Mouse (Mus musculus) E14TG2a.4 (cell line): ENCODE data around the gene Cux2.

Experiments
- H3K27me3 ChIP-seq: 2 replicates; pipeline ENCODE4 v1.6.1; 2014; ENCODE audit warnings: low read length, control low read depth; ENCODE audit not compliant: insufficient read depth
- H3K36me3 ChIP-seq: 2 replicates; pipeline ENCODE4 v1.6.1; 2014; ENCODE audit warnings: low read length, control low read depth; ENCODE audit not compliant: insufficient read depth
- H3K4me1 ChIP-seq: replicated peaks from 2 replicates; pipeline ENCODE4 v1.6.1; 2014; ENCODE audit warnings: low read depth, low read length, control low read depth
- H3K4me3 ChIP-seq: replicated peaks from 2 replicates; pipeline ENCODE4 v1.5.1; 2014; ENCODE audit warnings: mild to moderate bottlenecking, low read length
- H3K9me3 ChIP-seq: 2 replicates; pipeline ENCODE4 v1.6.1; 2014; ENCODE audit warnings: low read length, control low read depth
- CTCF ChIP-seq: conservative IDR thresholded peaks from 2 replicates; pipeline ENCODE4 v1.5.1; 2014; ENCODE audit warnings: low read length
- NANOG ChIP-seq: IDR thresholded peaks from 2 replicates; pipeline ENCODE4 v1.6.1; 2014; ENCODE audit warnings: borderline replicate concordance, low read length, mixed read lengths
- POU5F1 ChIP-seq: IDR thresholded peaks from 2 replicates; pipeline ENCODE4 v1.6.1; 2014; ENCODE audit warnings: low read length, borderline replicate concordance

Gene Cux2

DNA sequence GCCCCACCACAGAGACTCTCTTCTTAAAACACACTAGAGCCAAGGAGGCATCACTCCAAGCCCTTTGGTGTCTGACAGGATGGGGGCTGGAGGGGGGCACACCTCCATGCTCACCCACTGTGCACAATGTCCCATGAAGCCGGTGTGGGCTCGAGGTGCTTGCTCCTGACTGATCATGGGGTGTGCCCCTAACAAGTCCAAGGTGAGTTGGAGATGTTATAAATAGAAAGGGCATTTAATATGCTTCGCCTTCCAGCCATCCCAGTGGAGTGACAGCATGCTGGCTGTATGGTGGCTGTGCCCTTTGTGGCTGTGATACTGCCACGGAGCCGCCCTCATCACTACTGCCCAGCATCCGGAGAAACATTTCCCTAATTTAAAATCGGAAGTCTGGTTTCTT is 87.5 kb downstream of the Cux2 start:
- no peak for TF ChIP-seq NANOG
- no peak for TF ChIP-seq CTCF
- TF ChIP-seq POU5F1, result no peak

GRCm38 (mm10) chr5:121961256-121961655 is 88.6 kb downstream of the Cux2 start:
- Histone ChIP-seq H3K4me3 (no peak overlapping the region), H3K9me3 (no peaks in the 10 kb centered on the region), H3K36me3 (no peaks in the 10 kb centered on the region), H3K4me1 (no peaks in the 10 kb centered on the region), H3K27me3 (peaks cover 2% of the 10 kb centered on the region; the same call in 1 of the 2 replicates)
- TF ChIP-seq CTCF (no peak), NANOG (no peak), POU5F1 (no peak)

More for the DNA sequence above, 87.5 kb downstream of the Cux2 start:
- H3K27me3 ChIP-seq, result peaks cover 2% of the 10 kb centered on the region; the same call in 1 of the 2 replicates
- peaks cover 9% of the 10 kb centered on the region for H3K4me1 ChIP-seq
- no peaks in the 10 kb centered on the region for H3K36me3 ChIP-seq
- H3K9me3 ChIP-seq, result no peaks in the 10 kb centered on the region
- H3K4me3 ChIP-seq, result no peak overlapping the region

DNA sequence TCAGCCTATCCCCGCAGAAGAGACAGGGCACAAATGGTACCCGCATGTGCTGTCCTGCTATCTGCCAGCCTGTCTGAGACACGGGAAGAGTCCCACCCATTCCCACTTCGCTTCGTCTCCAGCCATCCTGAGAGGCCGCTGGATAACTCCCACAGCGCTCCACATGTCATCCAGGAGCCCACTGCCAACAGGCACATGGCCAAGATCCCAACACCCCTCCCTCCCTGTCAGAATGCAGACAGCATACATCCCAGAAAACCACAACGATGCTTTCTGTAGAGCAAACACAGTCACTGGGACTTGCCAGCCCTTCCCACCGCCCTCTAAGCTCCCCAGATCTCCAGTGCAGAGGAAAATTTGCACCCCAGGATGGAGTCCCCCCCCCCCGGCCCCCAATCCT is 90.2 kb downstream of the Cux2 start:
- H3K36me3 ChIP-seq, result no peaks in the 10 kb centered on the region
- no peak for TF ChIP-seq POU5F1
- no peak for TF ChIP-seq CTCF
- TF ChIP-seq NANOG, result no peak
- peaks cover 5% of the 10 kb centered on the region for H3K27me3 ChIP-seq
- H3K4me1 ChIP-seq, result no peaks in the 10 kb centered on the region
- H3K4me3 ChIP-seq, result no peak overlapping the region
- H3K9me3 ChIP-seq, result no peaks in the 10 kb centered on the region

DNA sequence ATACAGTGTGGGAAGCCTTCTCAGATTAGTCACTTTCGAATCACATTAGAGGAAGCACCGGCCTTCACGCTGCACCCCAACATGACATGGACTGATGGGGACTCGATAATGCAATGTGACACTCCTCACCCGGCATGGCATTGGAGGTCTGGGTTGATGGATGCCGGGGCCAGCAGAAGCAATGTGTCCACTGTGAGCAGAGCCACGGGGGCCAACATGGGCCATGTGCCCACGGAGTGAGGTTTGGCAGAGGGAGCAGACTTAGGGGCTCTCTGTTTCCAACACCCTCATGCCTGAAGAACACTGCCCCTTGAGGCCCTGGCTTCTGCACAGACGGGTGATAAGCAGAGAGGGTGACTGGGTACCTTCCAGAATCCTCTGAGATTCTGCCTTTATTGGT is 91.4 kb downstream of the Cux2 start:
- no peaks in the 10 kb centered on the region for H3K4me1 ChIP-seq
- H3K9me3 ChIP-seq, result no peaks in the 10 kb centered on the region
- TF ChIP-seq NANOG, result no peak
- no peak for TF ChIP-seq CTCF
- no peak for TF ChIP-seq POU5F1
- H3K27me3 ChIP-seq, result peaks cover 5% of the 10 kb centered on the region
- no peaks in the 10 kb centered on the region for H3K36me3 ChIP-seq
- no peak overlapping the region for H3K4me3 ChIP-seq

DNA sequence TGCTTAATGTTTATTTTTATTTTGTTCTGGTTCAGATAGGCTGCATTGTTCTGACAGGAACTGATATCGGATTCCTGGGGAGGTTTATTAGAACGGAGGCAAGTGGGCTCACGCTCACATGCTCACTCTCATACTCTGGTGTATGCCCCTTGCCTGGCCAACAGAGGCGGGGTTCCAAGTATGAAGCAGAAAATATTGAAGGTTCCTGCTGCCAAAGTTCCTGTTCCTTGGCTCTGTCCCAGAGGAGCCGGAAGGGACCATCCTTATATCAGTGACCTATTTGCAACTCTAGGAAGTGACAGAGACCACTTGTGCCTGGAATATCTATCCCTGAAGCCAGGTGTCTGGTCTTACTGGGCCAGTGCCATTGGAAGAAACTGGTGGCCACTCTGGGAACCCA is 94.1 kb downstream of the Cux2 start:
- peaks cover 3% of the 10 kb centered on the region; the same call in 1 of the 2 replicates for H3K27me3 ChIP-seq
- H3K4me3 ChIP-seq, result no peak overlapping the region
- H3K36me3 ChIP-seq, result no peaks in the 10 kb centered on the region
- no peaks in the 10 kb centered on the region for H3K9me3 ChIP-seq
- H3K4me1 ChIP-seq, result no peaks in the 10 kb centered on the region
- TF ChIP-seq CTCF (no peak), NANOG (no peak), POU5F1 (no peak)

DNA sequence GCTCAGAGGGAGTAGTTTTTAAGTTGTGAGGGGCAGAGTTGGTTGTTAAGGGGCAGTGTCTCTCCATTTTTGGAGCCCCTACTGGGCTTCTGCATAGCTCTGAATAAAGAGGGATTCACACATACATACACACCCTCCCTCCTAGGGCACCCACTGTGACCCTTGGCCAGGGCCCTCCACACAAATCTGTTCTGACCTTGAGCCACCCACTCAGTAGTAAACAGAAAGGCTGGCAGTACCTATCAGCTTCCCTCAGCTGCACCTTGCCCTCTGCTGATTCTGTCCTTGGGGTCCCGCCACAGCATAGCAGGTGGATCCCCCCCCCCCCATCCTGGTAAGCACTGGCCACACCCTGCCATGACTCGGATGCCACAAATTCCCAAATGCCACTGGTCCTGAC is 99.7 kb downstream of the Cux2 start:
- TF ChIP-seq POU5F1 (no peak), CTCF (no peak), NANOG (no peak)
- peaks cover 14% of the 10 kb centered on the region; the same call in 1 of the 2 replicates for H3K4me1 ChIP-seq
- peaks cover 38% of the 10 kb centered on the region for H3K27me3 ChIP-seq
- H3K9me3 ChIP-seq, result no peaks in the 10 kb centered on the region
- no peak overlapping the region for H3K4me3 ChIP-seq
- H3K36me3 ChIP-seq, result no peaks in the 10 kb centered on the region

- Histone ChIP-seq H3K4me3 (peak overlapping the region; percentile 68), H3K27me3 (peaks cover 35% of the 10 kb centered on the region), H3K36me3 (no peaks in the 10 kb centered on the region), H3K4me1 (peaks cover 14% of the 10 kb centered on the region; the same call in 1 of the 2 replicates), H3K9me3 (no peaks in the 10 kb centered on the region)
- TF ChIP-seq POU5F1 (no peak), NANOG (no peak), CTCF (no peak)
Observed at GRCm38 (mm10) chr5:121949050-121949443, 100.9 kb downstream of the Cux2 start.

GRCm38 (mm10) chr5:121948302-121949049 is 101.4 kb downstream of the Cux2 start:
- Histone ChIP-seq H3K4me1 (peaks cover 14% of the 10 kb centered on the region; the same call in 1 of the 2 replicates), H3K27me3 (peaks cover 35% of the 10 kb centered on the region), H3K9me3 (no peaks in the 10 kb centered on the region), H3K4me3 (peak overlapping the region; percentile 68), H3K36me3 (no peaks in the 10 kb centered on the region)
- TF ChIP-seq CTCF (no peak), NANOG (no peak), POU5F1 (no peak)

- TF ChIP-seq CTCF (no peak), NANOG (no peak), POU5F1 (no peak)
- no peaks in the 10 kb centered on the region for H3K9me3 ChIP-seq
- peaks cover 35% of the 10 kb centered on the region for H3K27me3 ChIP-seq
- H3K4me3 ChIP-seq, result no peak overlapping the region
- peaks cover 14% of the 10 kb centered on the region; the same call in 1 of the 2 replicates for H3K4me1 ChIP-seq
- H3K36me3 ChIP-seq, result no peaks in the 10 kb centered on the region
Observed at GRCm38 (mm10) chr5:121946657-121947245, 103.2 kb downstream of the Cux2 start.
